Mouse (Mus musculus) lung, postnatal 0 days (tissue): ENCODE measurements at regions not wholly inside any gene's neighbourhood (a gene's known extent, or its start where the extent isn't known, plus 50 kb on each side); places are given as distances from the start of the nearest gene placed in this dataset.

Source experiments
- CTCF ChIP-seq: IDR thresholded peaks from 2 replicates; pipeline ENCODE4 v1.5.1; 2016; ENCODE audit warnings: antibody characterized with exemption, mild to moderate bottlenecking
- EP300 ChIP-seq: IDR thresholded peaks from 2 replicates; pipeline ENCODE4 v1.6.1; 2016; ENCODE audit warnings: antibody characterized with exemption, mild to moderate bottlenecking, control low read depth

GRCm38 (mm10) chr9:61840353-61840752 is 74.0 kb downstream of the Rplp1 start:
- no peak for TF ChIP-seq CTCF
- no peak for TF ChIP-seq EP300
